Mouse (Mus musculus) stomach, embryonic 16.5 days (tissue): Measurements from ENCODE around the gene A4galt. TPM values are rescaled to one million over a fixed set of nuclear protein-coding genes. Genes with fewer than 3 reads are reported as not detected.

Experiments used
- ATAC-seq: fragments of 200-750 bp; cut with Nextera tagmentation; 2 replicates; pipeline ENCODE4 v1.8.0; 2017; ENCODE audit warnings: moderate number of reproducible peaks, moderate TSS enrichment; ENCODE audit not compliant: insufficient read depth, low FRiP score
- H3K27ac ChIP-seq: fragments of 300-500 bp; sonication (generic); 2 replicates; pipeline ENCODE4 v1.5.1; 2014; ENCODE audit warnings: low read length
- H3K27me3 ChIP-seq: fragments of 300-500 bp; sonication (generic); 2 replicates; pipeline ENCODE4 v1.6.1; 2014; ENCODE audit warnings: low read length, control low read depth, mixed read lengths; ENCODE audit not compliant: control insufficient read depth, insufficient read depth
- H3K36me3 ChIP-seq: fragments of 300-500 bp; sonication (generic); 2 replicates; pipeline ENCODE4 v1.6.1; 2014; ENCODE audit warnings: low read length; ENCODE audit not compliant: control insufficient read depth, insufficient read depth
- H3K4me1 ChIP-seq: fragments of 300-500 bp; sonication (generic); 2 replicates; pipeline ENCODE4 v1.6.1; 2014; ENCODE audit warnings: low read length, control low read depth, mixed read lengths; ENCODE audit not compliant: control insufficient read depth, insufficient read depth
- H3K4me2 ChIP-seq: fragments of 300-500 bp; sonication (generic); 2 replicates; pipeline ENCODE4 v1.6.1; 2014; ENCODE audit warnings: low read depth, low read length, mixed read lengths
- H3K4me3 ChIP-seq: fragments of 300-500 bp; sonication (generic); replicated peaks from 2 replicates; pipeline ENCODE4 v1.5.1; 2014; ENCODE audit warnings: mild to moderate bottlenecking, low read length
- H3K9ac ChIP-seq: fragments of 300-500 bp; sonication (generic); 2 replicates; pipeline ENCODE4 v1.6.1; 2014; ENCODE audit warnings: low read length
- H3K9me3 ChIP-seq: fragments of 300-500 bp; sonication (generic); replicated peaks from 2 replicates; pipeline ENCODE4 v1.6.1; 2016; ENCODE audit warnings: low read length, control low read depth; ENCODE audit not compliant: control insufficient read depth
- WGBS: fragments of 180-500 bp; shearing (Covaris S2); extraction: QIAGEN DNeasy Blood & Tissue Kit; methylation state at CpG from one replicate; pipeline ENCODE4 v1.1.7; 2014; 5-methylcytosine and 5-hydroxymethylcytosine counted together
- polyA plus RNA-seq: library from polyadenylated mRNA; unstranded; fragments of >200 nt; fragmentation: Nextera tagmentation; extraction: Ambion mirVana; gene quantifications from 2 replicates; pipeline ENCODE4 v1.2.1, GENCODE M21; 2015

A4galt gene
- polyA plus RNA-seq, 1 experiment from 2014 or later = 15.3 TPM

DNA sequence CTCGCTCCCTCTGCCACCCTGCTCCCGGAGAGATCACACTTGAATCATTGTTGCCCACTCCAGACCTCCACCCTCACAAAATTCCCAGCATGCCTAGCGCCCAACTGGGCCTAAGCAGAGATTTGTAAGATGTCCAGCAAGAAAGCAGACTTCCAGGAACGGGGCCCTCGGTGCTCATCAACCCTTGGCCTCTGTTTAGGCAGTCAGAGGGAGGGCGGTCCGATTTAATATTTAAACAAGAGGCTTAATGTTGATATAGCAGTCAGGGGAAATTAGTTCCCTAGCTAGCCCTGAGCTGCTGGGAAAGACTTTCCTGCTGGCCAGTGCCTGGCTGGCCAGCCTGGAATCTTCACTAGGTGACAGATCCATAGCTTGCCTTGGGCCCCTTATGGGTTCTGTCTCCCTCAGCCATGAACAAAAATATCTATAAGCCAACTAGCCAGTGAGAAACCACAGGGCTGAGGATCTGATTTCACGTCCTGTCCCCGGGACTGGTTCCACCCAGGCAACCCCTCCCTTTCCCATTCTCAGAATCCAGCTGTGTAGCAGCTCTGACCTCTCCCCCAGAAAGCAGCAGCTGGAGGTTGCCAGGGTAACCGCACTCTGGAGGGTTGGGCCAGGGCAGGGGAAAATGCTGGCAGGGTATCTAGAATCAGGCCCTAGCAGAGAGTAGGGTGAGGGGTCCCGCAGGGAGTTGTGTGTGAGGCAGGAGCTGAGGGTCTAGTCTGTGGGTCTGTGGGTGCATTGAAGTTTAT, 28.2 kb downstream of the A4galt start:
- Histone ChIP-seq H3K4me1 (peaks cover 41% of the 10 kb centered on the region), H3K27ac (peak overlapping the region; percentile 94), H3K27me3 (no peaks in the 10 kb centered on the region), H3K9ac (peak overlapping the region; percentile 47), H3K4me3 (no peak overlapping the region), H3K4me2 (peak overlapping the region; percentile 29), H3K9me3 (0 out of 2 replicates have a peak, but pooled peaks cover 4% of the 10 kb centered on the region), H3K36me3 (no peaks in the 10 kb centered on the region)
- peak; percentile 92 for ATAC-seq
- WGBS = 16% methylated on average over 11 of the region's 11 CpGs

DNA sequence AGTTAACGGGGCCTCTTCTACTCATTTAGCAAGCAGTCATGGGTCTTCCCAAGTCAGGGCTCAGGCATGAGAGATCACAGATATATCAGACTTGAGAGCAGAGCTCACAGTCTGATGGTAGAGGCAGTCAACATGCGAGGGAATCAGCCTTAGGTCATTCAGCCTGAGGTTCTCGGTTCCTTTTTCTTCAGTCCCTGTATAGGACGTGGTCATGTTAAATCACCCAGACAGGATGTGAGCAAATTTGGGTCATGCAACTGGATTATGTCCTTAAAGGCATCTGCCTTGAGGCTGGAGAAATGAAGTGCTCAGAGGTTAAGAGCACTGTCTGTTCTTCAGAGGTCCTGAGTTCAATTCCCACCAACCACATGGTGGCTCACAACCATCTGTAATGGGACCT, 29.9 kb downstream of the A4galt start:
- WGBS = 74% methylated on average over 4 of the region's 4 CpGs
- Histone ChIP-seq H3K36me3 (no peaks in the 10 kb centered on the region), H3K4me2 (no peak overlapping the region), H3K27ac (0 out of 2 replicates have a peak overlapping the region, but pooled peaks have one; percentile 94), H3K4me1 (peaks cover 41% of the 10 kb centered on the region), H3K4me3 (no peak overlapping the region), H3K27me3 (no peaks in the 10 kb centered on the region), H3K9ac (no peak overlapping the region), H3K9me3 (0 out of 2 replicates have a peak, but pooled peaks cover 4% of the 10 kb centered on the region)
- ATAC-seq = no peak

DNA sequence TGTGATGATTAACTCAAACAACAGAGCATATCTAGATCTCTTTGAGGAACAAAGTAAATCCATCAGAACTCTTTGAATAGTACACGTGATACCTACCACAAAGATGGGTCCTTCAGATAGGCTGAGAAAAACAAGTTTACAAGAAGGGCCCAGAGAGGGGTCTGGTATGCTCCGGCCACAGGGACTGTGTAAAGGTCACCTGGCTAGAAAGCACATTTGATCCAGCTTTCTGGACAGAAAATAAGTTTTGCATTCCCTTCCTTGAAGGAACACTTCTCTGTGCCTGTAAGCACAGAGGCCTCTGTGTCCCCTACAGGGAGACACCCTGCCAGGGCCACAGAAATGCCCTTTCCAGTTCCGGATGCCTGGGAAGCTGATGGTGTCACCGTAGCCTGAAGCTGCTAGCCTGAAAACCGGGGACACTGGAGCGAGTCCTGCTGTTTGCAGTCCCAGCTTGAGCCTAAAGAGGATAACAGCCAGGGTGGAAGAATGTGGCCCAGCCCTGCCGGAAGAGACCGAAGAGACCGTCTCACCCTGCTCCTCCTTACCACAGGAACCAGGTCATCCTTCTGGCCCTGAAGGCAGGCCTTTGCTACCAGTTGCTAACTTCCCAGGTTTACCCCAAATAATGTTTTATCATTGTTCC, 31.1 kb downstream of the A4galt start:
- Histone ChIP-seq H3K27me3 (no peaks in the 10 kb centered on the region), H3K4me2 (no peak overlapping the region), H3K4me3 (no peak overlapping the region), H3K4me1 (peaks cover 40% of the 10 kb centered on the region), H3K9me3 (0 out of 2 replicates have a peak, but pooled peaks cover 4% of the 10 kb centered on the region), H3K9ac (0 out of 2 replicates have a peak overlapping the region, but pooled peaks have one; percentile 14), H3K36me3 (no peaks in the 10 kb centered on the region), H3K27ac (peak overlapping the region; percentile 19; the same call in 1 of the 2 replicates)
- WGBS = 59% methylated on average over 9 of the region's 9 CpGs
- ATAC-seq = no peak

DNA sequence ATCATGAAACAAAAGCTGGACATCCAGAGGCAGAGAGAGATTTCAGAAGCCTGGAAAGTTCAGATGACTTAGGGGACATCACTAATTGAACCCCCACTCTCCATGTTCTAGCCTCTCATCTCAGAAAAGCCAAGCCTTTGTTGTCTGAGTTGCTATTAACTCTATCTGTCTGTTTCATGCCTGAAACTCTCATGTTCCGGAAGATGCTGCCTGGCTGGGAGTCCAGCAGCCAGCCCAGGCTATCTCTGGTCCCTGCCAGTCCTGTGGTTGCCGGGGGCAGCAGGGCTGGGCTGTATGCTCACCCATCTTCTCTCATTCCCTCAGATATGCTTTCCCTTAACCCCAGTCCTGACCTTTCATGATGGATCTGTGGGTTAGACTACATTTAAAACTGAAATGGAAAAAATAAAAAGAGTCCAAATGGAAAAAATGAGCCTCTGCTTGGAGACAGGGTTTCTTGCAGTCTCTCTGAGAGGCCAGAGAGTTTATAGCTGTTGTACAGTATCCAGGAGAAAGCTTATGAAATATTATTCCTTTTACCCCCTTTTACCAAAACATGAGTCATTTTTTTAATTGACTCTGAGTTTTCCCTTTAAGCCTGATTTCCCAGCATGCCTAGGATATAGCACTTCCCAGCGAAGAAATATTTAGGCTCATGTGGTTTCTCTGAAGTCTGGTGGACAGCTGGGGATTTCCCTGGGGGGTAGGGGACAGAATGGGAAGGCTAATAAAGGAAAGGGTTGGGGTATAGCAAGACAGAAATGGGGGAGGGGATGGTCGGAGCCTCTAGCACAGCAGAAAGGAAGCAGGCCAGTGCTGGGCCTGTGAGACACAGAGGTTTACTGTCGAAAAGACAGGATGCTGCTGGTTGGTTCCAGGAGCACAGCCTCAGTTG, 36.0 kb downstream of the A4galt start:
- Histone ChIP-seq H3K4me1 (peaks cover 9% of the 10 kb centered on the region), H3K4me2 (no peak overlapping the region), H3K4me3 (no peak overlapping the region), H3K36me3 (no peaks in the 10 kb centered on the region), H3K27ac (peak overlapping the region; percentile 93), H3K9me3 (0 out of 2 replicates have a peak, but pooled peaks cover 4% of the 10 kb centered on the region), H3K9ac (peak overlapping the region; percentile 49), H3K27me3 (no peaks in the 10 kb centered on the region)
- 29% methylated on average over 5 of the region's 5 CpGs for WGBS
- peak; percentile 82 for ATAC-seq

DNA sequence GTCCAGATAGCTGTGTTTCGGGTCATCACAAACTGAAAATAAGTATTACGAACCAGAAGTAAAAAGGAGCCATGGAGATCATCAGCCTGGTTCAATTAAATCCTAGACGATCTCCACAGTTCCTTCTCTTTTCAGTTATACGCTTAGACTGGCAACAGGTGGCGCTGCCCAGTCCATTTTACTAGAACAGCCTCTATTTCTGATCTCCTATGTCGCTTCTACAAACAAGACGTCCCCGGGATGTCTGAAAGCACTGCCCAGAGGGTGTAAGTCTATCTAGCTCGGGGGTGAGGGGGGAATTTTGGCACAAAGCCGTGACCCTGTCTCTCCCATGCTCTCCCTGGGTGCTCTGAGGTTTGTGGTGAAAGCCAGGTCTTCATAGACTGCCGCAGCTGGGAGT, 41.3 kb downstream of the A4galt start:
- no peaks in the 10 kb centered on the region for H3K36me3 ChIP-seq
- H3K4me2 ChIP-seq = peak overlapping the region; percentile 56
- peak overlapping the region; percentile 54 for H3K9ac ChIP-seq
- no peaks in the 10 kb centered on the region for H3K9me3 ChIP-seq
- H3K27me3 ChIP-seq = no peaks in the 10 kb centered on the region
- H3K4me1 ChIP-seq = no peaks in the 10 kb centered on the region
- ATAC-seq = peak; percentile 31; the same call in 1 of the 2 replicates
- 13% methylated on average over 11 of the region's 11 CpGs for WGBS
- H3K4me3 ChIP-seq = peak overlapping the region; percentile 42
- peak overlapping the region; percentile 53; the same call in 1 of the 2 replicates for H3K27ac ChIP-seq

DNA sequence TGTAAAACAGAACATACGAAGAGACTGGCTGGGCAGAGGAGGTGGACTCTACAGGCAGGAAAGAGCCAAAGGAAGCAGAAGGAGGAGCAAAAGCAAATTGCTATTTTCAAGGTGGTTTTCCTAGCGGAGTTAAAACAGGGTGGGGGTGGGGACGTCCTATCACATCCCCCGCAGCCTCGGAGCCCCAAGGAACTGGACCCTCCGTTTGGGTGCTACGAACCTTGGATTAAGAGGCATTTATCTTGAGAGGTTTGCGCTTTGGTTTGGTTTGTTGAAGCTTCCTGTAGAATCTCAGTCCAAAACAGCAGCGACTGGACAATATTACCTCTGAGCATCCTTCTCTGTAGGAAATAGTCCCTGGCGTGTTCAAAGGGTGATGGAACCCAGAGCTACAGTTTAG, 41.9 kb downstream of the A4galt start:
- Histone ChIP-seq H3K4me1 (peaks cover 1% of the 10 kb centered on the region; the same call in 1 of the 2 replicates), H3K27me3 (no peaks in the 10 kb centered on the region), H3K36me3 (no peaks in the 10 kb centered on the region), H3K4me3 (peak overlapping the region; percentile 42), H3K9me3 (no peaks in the 10 kb centered on the region), H3K9ac (peak overlapping the region; percentile 54), H3K27ac (peak overlapping the region; percentile 53; the same call in 1 of the 2 replicates), H3K4me2 (peak overlapping the region; percentile 56)
- 11% methylated on average over 10 of the region's 10 CpGs for WGBS
- ATAC-seq = no peak

DNA sequence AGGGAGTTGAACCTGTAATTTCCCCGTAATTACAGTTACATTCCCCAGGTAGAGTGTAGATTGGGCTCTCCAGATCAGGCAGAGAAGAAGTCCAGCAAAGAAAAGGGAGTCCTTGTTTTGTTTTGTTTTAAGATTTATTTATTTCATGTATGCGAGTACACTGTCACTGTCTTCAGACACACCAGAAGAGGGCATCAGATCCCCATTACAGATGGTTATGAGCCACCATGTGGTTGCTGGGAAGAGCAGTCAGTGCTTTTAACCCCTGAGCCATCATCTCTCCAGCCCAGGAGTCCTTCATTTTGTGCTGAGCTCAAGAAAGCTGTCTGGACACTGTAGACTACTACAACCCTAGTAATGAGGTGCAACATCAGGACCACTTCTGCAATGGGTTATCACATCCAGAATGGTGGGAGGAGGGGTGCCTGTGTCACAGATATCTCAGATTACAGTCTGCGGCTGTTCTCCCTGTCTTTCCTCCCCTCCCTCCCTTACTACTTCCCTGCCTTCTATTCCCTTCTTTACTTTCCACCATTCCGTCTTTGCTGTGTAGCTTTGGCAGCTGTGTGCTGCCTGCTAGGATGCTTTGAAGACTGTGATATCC, 42.4 kb downstream of the A4galt start:
- Histone ChIP-seq H3K27me3 (no peaks in the 10 kb centered on the region), H3K36me3 (no peaks in the 10 kb centered on the region), H3K4me3 (peak overlapping the region; percentile 42), H3K9me3 (no peaks in the 10 kb centered on the region), H3K4me2 (peak overlapping the region; percentile 56), H3K9ac (peak overlapping the region; percentile 44; the same call in 1 of the 2 replicates), H3K4me1 (peaks cover 3% of the 10 kb centered on the region; the same call in 1 of the 2 replicates), H3K27ac (peak overlapping the region; percentile 53; the same call in 1 of the 2 replicates)
- no peak for ATAC-seq
- 47% methylated on average over 4 of the region's 4 CpGs for WGBS

DNA sequence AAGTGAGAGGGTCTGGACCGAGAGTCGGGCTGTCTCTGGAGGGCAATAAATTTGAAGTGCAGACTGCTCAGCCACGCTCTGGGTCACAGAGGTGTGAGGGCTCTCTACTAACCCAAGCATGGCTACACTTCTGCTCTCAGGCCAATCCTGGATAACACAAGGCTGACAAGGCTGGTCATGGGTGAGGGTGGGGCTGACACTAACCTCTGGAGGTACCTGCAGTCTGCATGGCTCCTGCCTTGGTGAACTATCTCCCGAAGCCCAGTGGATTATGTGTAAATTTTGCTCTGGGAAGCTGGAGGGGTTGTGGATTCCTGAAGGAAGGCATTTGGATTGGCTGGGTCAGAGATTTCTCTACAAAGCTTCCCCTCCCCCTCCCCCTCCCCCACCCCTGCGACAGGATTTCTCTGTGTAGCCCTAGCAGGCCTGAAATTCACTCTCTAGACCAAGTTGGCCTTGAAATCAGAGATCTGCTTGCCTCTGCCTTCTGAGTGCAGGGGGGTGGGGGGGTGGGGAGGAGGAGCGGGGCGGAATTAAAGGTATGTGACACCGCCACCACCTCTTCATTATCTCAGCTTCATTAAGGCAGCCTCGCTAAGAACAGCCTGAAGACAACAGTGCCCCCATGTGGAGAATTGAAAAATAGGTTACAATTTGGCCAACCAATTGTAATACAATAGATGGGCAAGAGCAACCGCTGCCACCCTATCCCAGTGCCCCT, 46.7 kb downstream of the A4galt start:
- Histone ChIP-seq H3K9ac (peak overlapping the region; percentile 35; the same call in 1 of the 2 replicates), H3K27me3 (no peaks in the 10 kb centered on the region), H3K36me3 (no peaks in the 10 kb centered on the region), H3K4me3 (no peak overlapping the region), H3K9me3 (no peaks in the 10 kb centered on the region), H3K4me1 (peaks cover 3% of the 10 kb centered on the region; the same call in 1 of the 2 replicates), H3K4me2 (peak overlapping the region; percentile 45), H3K27ac (no peak overlapping the region)
- ATAC-seq = peak; percentile 43; the same call in 1 of the 2 replicates
- 33% methylated on average over 10 of the region's 10 CpGs for WGBS
